Mouse (Mus musculus): ENCODE results near the gene Ift57.

Gene Ift57

GRCm38 (mm10) chr16:49698620-49699525 lies at the start of gene Ift57:
Gene Ift57, plus strand, starts transcription at chr16:49699233.
- DNase-seq (ENCODE audit: low spot score), result peak; percentile 98

- no peak for DNase-seq (ENCODE audit: low spot score)
These were observed 41.9 kb upstream of the Ift57 start for GRCm38 (mm10) chr16:49657182-49657581.

- no peak for DNase-seq (ENCODE audit: low spot score)
These were observed 41.0 kb upstream of the Ift57 start for GRCm38 (mm10) chr16:49658029-49658428.

- no peak for DNase-seq (ENCODE audit: low spot score)
These were observed 39.9 kb upstream of the Ift57 start for GRCm38 (mm10) chr16:49659131-49659530.

GRCm38 (mm10) chr16:49660111-49660510 lies 38.9 kb upstream of the Ift57 start:
- no peak for DNase-seq (ENCODE audit: low spot score)

GRCm38 (mm10) chr16:49662201-49662600 lies 36.8 kb upstream of the Ift57 start:
- no peak for DNase-seq (ENCODE audit: low spot score)

- DNase-seq (ENCODE audit: low spot score), result no peak
These were observed 34.4 kb upstream of the Ift57 start for GRCm38 (mm10) chr16:49664677-49665076.

- DNase-seq (ENCODE audit: low spot score), result no peak
These were observed 19.4 kb upstream of the Ift57 start for GRCm38 (mm10) chr16:49679666-49680065.

GRCm38 (mm10) chr16:49684961-49685360 lies 14.1 kb upstream of the Ift57 start:
- DNase-seq (ENCODE audit: low spot score), result no peak

- no peak for DNase-seq (ENCODE audit: low spot score)
These were observed 788 bp downstream of the Ift57 start for GRCm38 (mm10) chr16:49699821-49700220.

- no peak for DNase-seq (ENCODE audit: low spot score)
These were observed 9.0 kb downstream of the Ift57 start for GRCm38 (mm10) chr16:49708074-49708473.

- no peak for DNase-seq (ENCODE audit: low spot score)
These were observed 11.2 kb downstream of the Ift57 start for GRCm38 (mm10) chr16:49710188-49710587.

- DNase-seq (ENCODE audit: low spot score), result no peak
These were observed 14.3 kb downstream of the Ift57 start for GRCm38 (mm10) chr16:49713302-49713701.

GRCm38 (mm10) chr16:49720671-49721070 lies 21.6 kb downstream of the Ift57 start:
- no peak for DNase-seq (ENCODE audit: low spot score)

GRCm38 (mm10) chr16:49721678-49722077 lies 22.6 kb downstream of the Ift57 start:
- DNase-seq (ENCODE audit: low spot score), result no peak

GRCm38 (mm10) chr16:49723222-49723621 lies 24.2 kb downstream of the Ift57 start:
- DNase-seq (ENCODE audit: low spot score), result no peak

- DNase-seq (ENCODE audit: low spot score), result no peak
These were observed 25.2 kb downstream of the Ift57 start for GRCm38 (mm10) chr16:49724232-49724631.

GRCm38 (mm10) chr16:49724931-49725330 lies 25.9 kb downstream of the Ift57 start:
- DNase-seq (ENCODE audit: low spot score), result no peak

GRCm38 (mm10) chr16:49725446-49725845 lies 26.4 kb downstream of the Ift57 start:
- DNase-seq (ENCODE audit: low spot score), result no peak

- no peak for DNase-seq (ENCODE audit: low spot score)
These were observed 27.2 kb downstream of the Ift57 start for GRCm38 (mm10) chr16:49726216-49726615.

- DNase-seq (ENCODE audit: low spot score), result no peak
These were observed 27.7 kb downstream of the Ift57 start for GRCm38 (mm10) chr16:49726761-49727160.

- DNase-seq (ENCODE audit: low spot score), result no peak
These were observed 37.5 kb downstream of the Ift57 start for GRCm38 (mm10) chr16:49736536-49736935.

- no peak for DNase-seq (ENCODE audit: low spot score)
These were observed 48.3 kb downstream of the Ift57 start for GRCm38 (mm10) chr16:49747360-49747759.

GRCm38 (mm10) chr16:49752906-49753305 lies 53.9 kb downstream of the Ift57 start:
- no peak for DNase-seq (ENCODE audit: low spot score)
